Mouse (Mus musculus) kidney, postnatal 10 days (tissue): ENCODE measurements around the gene Mrps14.

Source experiments
- DNase-seq: peaks from one replicate; pipeline ENCODE4 v3.0.0; 2021; ENCODE audit warnings: mixed read lengths

The Mrps14 gene

DNA sequence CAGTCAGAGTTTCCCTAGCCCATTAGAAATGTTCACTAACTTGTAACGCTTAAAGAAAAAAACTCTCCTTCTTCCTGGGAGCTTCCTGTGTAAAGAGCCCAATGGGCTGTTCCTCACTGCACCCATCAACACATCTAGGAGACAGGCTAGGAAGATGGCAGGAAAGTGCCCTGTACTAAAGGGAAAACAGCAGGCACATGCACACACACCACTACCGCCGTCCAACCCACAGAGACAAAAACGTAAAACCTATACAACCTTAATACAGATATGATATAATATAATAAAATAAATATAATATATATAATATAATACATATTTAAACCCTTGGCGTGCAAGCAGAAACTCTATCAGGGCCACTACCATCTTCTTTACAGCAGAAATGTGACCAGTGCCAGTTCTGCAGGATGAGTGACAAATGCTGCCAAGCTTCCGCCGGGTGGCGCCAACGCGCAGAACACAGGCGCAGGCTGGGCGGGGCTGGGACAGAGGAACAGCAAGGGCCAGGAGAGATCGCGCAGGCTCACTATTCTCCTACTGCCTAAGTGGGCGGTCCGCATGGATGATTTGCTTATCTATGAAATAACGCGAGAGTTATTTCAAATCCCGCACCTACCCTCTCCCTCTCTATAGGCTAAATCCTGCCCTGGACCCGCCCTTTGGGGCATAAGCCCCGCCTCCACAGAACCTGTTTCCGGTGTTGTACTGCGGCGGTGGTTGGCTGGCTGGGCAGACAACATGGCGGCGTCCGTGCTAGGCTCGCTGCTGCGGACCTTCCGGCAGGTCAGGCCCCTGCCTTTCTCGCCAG lies at the start of gene Mrps14:
TSS of gene Mrps14 (plus strand) at position 687 of the 808 bp plus-strand sequence.
- peak; percentile 97 for DNase-seq

DNA sequence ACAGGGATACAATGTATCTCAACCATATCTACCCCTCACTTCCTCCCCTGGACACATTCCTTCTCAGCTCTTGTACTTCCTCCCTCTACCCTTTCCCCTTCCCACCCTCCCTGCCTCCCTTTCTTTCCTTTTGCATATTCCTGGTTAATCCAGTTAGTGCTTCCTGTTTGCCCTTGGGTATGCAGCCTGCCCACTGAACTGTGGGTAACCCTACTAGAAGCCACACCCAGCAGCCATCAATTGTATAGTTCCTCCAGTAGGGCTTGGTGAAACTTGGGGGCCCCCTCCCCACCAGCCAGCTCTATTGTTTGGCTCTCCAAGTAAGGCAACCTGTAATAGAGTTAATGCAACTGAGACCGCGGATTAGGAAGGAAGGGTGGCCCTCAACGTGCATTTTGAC lies 49.4 kb upstream of the Mrps14 start:
- no peak for DNase-seq

DNA sequence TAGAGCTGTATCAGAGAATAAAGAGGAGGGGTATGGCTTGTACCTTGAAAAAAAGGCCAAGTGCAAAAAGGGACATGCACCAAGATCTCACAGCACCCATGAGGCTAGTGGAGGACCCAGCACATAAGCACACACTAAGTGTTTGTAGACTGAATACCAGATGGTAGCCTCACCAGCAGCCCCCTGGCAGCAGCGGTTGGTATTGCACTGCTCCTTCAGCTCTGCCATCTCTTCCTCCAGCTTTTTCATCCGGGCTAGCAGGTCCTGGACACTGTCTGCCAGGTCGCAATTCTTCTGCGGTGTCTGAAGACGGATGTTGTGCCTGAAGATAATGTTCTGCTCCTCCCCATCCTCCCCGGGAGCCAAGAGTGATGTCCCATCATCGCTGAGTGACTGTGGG lies 47.7 kb upstream of the Mrps14 start:
- no peak for DNase-seq

DNA sequence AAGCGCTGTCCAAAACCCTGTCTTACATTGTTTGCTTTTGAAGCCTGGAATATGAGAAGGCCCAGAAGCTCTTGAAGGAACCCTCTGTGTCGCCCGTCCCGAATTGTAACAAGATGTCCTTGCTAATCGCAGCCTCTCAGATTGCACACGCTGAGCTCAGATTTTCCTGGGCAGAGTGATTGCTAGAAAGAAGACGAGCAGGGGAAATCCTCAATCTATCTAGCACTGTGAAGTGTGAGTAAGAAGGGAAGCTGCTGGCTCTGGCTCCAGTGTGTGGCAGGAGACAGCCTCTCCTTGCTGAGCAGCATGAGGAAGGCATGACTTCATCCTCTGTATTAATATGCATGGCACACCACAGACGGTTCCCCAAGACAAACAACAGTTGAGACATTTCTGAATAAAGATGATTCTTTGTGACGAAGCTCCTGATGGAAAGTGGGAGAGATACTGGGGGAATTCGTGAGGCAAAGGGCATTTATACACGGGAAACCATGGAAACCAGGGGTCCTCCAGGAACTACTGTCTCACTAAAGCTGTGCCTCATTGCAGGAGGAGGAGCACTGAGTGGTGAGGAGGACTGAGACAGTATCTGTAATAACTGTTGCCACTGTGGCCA lies 45.6 kb upstream of the Mrps14 start:
- no peak for DNase-seq

DNA sequence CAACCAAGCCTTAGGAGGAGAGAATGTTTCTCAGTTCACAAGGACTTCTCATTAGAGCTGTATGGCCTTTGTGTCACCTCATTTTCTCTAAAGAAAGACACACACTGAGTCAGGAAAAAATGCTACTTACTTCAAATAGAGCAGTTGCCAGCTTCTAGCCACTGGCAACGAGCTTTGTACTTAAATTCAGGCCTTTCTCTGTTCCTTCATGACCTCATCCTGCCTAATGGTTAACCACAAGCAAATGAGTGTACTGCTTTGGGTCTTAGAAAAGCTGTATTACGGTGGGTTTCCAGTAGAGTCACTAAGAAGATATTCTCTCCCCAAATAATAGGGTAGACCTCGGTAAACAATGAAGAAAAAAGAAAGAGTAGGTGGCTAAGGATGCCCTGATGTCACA lies 44.3 kb upstream of the Mrps14 start:
- no peak for DNase-seq

DNA sequence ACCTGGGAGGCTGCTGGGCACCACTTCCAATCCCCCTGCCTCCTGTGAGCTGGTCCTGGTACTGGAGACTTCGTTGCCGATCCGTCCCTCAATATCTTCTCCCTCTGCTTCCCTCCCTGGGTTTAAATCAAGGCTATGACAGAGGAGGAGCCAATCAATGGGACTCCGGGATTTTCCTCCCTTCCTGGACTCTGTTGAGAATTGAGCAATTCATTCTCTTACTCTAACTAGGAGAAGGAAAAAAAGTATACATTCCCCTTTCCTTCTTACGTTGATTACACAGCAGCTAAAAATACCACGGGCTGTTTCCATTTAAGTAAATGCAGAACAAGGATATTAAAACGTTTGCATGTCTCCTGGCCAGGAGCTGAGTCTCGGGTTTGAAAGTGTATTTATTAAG lies 41.5 kb upstream of the Mrps14 start, which contains the start of gene Tnn:
TSS of gene Tnn (minus strand) at position 101 of the 400 bp plus-strand sequence.
- DNase-seq = no peak

DNA sequence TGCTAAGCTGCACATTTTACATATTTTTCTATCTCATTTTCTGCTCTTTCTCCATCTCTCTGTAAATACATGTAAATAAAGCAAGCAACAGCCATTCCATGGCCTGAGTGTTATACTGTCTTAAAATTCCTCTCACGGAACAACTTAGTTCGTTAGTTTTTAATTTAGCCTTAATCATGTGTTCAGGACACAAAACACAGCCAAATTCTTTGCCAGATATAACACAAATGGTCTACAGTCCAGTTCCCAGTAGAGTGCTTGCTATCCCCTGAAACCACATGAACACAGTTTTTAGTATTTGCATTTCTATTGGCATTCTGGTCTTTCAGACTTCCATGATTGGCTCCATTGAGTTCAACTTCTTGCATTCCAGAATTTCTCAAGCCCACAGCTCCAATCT lies 36.8 kb upstream of the Mrps14 start:
- no peak for DNase-seq

DNA sequence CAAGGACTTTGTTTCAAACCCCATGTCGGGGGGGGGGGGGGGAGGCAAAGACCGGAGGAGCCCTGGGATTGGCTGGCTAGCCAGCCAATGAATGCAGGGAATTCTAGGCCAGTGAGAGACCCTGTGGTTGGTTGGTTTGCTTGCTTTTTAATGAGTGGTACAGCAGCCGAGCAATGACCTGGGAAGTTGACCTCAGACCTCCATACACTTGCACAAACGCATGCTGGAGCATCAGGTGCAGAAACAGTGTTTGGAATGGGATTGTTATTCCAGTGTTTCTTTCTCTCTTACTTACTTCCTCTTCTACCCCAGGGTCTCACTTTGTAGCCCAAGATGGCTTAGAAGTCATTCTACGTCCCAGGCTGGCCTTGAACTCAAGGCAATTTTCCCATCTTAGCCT lies 28.4 kb upstream of the Mrps14 start:
- no peak for DNase-seq

DNA sequence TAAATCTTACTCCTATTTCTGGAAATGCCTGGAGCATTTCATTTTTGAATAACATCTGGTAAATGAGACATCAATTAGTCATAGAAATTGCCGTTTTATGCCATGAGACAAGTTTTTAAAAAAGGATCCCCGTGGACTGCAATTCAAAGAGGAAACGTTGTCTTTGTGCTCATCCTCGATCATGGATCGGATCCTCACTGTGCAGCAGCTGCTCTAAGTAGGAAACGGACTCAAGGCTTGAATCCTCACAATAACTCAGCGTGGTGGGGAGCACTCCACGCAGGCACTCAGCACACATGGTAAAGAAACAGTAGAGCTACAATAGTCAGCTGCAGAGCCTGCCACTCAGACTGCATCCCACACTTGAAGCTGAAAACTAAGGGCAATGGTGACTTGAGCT lies 18.1 kb upstream of the Mrps14 start:
- no peak for DNase-seq

DNA sequence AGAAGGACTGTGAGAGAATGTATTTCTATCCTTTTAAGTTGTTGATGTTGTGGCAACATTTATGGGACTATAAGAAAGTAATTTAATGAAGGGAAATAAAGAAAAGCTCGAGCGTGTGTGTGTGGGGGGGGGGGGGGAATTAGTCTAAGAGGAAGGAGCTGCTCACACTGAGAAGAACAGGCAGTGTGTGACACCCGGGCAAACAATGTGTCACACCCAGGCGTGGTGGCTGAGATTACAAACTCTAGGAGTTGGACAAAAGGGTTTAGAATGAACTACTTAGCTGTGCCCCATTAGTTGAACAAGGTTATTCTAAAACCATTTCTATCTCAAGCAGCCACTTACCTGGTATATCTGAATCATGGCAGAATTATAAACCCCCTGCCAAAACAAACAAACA lies 13.8 kb upstream of the Mrps14 start:
- DNase-seq = no peak

DNA sequence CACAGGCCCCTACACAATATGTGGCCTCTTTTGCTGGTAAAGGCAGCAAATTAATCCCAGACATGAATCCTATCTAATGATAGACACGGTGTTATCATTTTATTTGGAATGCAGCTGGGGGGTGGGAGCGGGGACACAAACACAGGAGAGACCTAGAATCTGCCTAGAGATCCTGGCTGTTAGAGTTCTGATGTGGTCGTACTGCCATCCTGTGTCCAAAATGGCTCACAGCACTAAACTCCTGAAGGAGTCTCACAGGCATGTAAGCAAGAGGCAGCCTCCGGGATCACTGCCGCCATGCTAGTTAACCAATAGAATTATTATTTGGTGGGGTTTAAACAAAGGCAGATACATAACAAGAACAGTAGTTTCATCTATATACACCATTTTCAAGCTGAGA lies 10.5 kb upstream of the Mrps14 start:
- DNase-seq = peak; percentile 63

DNA sequence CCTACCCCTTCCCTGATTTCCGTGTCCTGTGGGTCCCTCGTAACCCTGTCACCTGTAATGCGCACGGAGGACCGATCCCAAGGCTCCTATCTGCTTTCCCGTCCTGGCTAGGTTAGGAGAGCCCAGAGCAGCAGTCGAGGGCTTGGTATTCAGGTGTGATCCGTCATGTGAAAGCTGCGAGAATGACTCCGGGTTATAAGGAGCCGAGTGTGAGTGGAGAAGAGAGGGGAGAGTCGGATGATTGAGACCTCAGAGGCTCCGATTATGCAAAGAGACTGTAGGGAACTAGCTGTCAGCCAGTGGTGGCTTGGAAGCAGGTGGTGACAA lies 285 bp downstream of the Mrps14 start:
- DNase-seq = no peak

DNA sequence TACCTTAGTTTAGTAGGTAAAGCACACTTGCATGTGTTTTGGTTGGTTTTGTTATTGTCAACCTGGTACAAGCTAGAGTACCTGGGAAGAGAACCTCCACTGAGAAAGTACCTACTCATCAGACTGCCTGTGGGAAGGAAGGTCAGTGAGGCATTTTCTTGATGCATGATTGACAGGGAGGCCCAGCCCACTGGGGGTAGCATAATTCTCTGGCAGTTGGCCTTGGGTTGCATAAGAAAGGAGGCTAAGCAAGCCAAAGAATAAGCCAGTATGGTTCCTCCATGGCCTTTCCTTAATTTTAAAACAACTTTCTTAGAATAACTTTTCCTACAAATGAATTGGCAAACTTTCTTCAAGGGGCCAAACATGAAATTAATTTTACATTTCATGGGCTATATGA lies 10.5 kb downstream of the Mrps14 start:
- no peak for DNase-seq

DNA sequence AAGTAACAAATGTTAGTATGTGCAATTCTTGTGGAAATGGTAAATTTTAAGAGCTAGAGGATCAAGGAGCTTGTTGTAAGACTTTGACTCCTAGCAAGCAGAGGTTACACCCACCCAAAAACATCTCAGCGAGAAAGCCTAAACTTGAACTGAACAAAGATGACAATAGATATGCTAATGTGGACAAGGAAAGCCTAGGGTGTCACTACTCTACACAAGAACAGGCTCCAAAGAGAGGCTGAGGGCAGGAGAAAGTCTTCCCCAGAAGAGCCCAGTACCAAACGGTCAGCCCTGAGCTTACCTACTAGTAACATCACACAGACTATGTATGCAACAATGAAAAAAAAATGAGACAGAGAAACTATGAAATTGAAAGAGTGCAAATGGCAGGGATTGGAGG lies 14.8 kb downstream of the Mrps14 start:
- DNase-seq = no peak

DNA sequence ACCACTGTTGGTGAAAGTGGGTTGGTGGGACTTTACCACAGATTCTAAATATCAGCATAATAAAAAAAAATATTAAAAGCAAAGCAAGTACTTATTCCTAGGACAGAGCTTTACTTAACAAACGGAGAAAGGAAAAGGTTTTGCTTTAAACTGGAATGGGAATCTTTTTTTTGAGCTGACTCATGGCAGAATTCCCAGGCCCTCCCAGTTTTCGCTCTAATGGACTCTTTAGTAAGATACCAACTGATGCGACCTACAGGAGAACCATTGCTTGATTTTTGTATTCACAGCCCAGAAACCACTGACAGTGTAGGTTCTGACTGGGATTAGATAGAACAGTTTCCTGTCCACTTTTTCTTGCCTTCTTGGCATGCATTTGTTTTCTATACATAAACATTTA lies 15.6 kb downstream of the Mrps14 start:
- peak; percentile 22 for DNase-seq

DNA sequence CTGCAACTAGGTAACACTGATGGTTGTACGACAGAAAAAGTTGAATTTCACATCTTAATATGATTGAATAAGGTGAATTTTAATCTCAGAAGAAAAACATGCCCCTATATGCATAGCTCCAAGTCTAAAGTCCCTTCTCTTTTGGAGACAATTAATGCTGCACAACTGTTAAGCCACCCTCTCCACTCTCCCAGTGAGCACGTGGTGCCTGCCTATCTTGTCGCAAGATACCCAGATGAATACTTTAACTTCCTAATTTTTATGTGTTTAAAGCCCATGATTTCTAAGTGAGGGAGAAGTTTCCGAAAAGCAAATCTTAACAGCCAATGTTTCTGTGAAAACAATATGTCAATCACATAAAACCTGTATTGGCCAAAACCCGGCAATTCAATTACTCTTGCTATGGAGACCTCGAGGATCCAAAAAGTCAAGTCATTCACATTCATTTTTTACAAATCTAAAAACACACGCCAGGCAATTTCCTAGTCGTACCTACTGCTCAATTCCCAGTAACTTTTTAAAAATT lies 16.6 kb downstream of the Mrps14 start:
- DNase-seq = no peak

DNA sequence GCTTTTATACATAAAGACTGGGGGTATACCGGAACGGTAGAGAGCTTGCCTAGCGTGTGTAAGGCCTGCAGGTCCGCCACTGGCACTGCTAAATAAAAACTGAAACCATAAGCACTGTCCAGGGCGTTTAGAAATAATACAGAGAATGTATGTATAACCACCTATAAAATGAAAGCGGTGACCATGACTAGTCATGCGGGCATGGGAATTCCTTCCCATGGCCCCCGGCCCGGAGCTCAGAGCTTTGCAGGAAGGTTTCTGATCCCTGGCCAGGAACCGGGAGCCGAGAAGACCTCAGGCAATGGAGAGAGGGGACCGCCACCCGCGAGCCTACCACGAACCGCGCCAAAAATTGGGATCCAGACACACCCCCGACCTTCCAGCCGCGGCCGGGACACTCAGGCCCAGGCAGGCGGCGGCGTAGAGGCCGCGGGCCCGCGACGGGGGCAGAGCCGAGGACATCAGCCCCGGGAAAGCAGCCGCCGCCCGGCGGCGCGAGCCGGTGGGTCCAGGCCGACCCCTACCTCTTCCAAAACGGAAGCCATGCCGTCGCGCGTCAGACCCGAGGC lies 17.2 kb downstream of the Mrps14 start:
- peak; percentile 70 for DNase-seq

DNA sequence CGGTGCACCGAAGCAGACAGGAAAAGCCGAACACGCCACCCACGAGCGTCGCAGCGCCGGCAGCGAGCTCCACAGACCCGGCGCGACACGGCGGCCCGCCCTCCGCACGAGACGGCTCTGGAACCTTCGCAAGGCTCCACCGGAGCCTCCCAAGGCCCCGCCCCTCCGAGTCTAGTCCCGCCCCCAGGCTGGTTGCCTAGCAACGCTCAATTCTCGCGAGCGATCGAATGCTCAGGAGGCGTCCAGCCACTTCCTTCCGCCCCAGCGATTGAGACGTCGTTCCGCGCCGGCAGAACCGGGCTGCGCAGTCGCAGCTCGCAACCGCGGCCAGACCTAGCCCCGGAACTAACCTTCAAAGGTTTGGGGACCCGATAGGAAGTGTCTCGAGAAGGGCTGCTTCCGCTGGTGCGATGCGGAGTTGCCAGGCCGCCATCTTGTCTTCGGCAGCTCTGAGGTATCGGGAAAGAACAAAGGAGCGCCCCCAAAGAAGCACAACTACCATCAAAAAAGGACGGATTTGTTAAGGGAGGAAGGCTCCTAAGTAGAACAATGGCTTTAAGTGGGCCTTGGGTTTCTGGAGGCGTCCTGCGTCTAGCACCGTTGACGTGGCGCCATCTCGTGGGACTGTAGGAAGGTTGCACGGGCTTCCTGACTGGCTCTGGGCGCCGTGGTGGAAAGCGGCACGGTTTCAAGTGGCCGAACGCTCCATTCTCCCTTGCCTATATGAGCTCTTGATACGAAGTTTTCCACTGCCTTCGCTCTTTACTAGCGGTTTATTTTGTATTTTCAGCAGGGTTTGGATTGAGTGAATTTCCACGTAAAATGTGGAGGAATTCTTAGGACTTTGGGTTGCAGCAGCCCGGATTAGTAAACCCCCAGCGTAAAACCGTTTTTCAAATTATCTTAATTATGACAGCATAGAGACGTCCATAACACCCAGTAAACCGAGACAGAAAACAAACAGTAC lies 18.0 kb downstream of the Mrps14 start, which contains the start of gene Cacybp:
TSS of gene Cacybp (minus strand) at position 173 of the 967 bp plus-strand sequence.
- DNase-seq = peak; percentile 100

DNA sequence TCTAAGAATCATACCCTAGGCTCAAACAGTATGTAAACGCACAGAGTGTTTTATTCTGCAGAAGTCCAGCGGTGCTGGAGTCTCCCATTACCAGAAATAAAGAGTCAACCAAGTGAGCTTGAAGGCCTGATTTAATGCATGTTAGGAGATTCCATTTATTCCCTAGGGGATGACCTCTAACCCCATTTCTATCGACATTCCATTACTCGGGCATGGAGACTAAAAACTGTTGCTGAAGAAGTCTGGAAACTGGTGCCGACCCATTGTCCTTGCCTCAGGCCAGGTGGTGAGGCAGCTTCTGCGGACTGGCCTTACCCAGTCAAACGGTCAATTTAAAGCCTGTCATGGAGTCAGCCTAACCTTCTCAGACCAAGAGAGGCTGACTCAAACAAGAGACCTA lies 19.2 kb downstream of the Mrps14 start:
- DNase-seq = no peak

DNA sequence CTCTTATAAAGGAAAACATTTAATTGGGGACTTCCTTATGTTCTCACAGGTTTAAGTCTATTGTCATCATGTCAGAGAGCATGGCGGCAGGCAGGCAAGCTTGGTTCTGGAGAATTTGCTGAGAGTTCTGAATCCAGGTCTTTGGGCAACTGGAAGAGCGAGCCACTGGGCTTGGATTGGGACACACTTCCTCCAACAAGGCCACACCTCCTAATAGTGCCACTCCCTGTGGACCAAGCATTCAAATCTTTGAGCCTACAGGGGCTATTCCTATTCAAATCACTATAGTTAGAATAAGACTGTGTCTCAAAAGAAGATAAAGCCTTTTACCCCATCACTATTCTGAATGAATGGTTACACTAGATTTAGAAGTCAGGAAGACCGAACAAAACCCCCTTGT lies 22.9 kb downstream of the Mrps14 start:
- DNase-seq = no peak

DNA sequence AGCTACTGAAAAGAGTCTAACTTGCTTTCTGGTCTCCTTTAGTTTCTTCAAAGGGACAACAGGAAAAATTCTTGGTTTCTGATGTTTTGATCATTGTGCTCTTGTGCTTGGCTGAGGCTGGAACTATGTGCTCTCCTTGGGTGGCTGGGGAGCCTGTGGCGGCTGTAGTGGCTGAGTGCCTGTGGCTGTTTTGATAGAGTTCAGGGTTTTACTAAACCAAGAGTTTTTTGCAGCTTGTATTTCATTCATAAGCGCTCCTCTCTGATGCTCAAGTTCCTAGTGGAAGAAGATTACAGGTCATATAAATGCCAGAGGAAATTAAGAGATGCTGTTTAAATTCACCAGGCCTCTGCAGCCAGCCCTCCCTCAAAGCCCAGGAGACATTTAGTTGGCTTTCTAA lies 29.1 kb downstream of the Mrps14 start:
- DNase-seq = no peak

DNA sequence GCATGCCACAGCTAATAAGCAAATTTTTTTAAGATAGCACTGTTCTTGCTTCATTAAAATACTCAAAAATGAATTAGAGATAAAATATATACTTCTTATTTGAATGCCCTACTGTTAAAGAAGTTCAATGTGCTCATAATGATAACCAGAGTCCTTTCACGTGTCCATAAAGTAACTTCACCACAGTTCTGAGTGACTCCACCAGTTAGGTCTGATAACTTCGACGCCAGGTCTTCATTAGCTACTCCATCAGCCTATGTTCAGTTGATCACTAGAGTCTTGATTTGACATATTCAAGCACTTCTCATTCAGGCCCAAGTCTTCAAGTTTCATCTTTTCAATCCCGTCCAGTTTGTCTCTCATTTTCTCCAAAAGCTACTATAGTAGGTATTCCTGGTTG lies 32.2 kb downstream of the Mrps14 start:
- DNase-seq = no peak

DNA sequence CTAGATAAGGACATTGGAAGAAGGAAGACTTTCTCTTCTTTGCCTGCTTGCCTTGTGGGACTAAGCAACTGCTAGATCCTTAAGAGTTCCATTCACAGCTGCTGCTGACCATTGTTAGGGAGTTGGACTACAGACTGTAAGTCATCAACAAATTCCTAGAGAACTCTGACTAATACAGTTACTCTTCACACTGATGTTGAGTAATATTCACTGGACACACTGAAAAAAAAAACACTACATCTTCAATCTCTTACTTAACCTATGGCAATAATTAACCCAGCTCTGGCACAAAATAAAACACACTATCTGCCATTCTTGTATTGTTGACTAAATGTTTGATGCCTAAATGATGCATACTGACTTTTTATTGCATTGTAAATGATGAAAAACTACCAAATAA lies 32.8 kb downstream of the Mrps14 start:
- DNase-seq = no peak
